Mouse (Mus musculus) brown adipose tissue, adult 24 weeks (tissue): Measurements from ENCODE around the gene Inafm1. TPM values are rescaled to one million over a fixed set of nuclear protein-coding genes. Genes with fewer than 3 reads are reported as not detected.
A peak's percentile ranks its signal among the peaks of the same experiment; 100 is the strongest.
"Not testable (repeated sequence)": the region's sequence is repeated elsewhere in the genome, so short reads cannot be mapped to it uniquely, and the experiment has no call there.

Source experiments
- H3K27ac ChIP-seq: fragments of 200-500 bp; replicated peaks from 2 replicates; pipeline ENCODE4 v1.5.1; 2012; ENCODE audit warnings: low read depth, mild to moderate bottlenecking, low read length
- H3K4me1 ChIP-seq: fragments of 200-500 bp; 2 replicates; pipeline ENCODE4 v1.6.1; 2012; ENCODE audit warnings: low read length, mixed read lengths; ENCODE audit not compliant: control insufficient read depth, insufficient read depth, insufficient read length
- H3K4me3 ChIP-seq: fragments of 200-500 bp; 2 replicates; pipeline ENCODE4 v1.5.1; 2012; ENCODE audit warnings: low read depth, mild to moderate bottlenecking, low read length, moderate library complexity; ENCODE audit not compliant: insufficient read depth
- polyA plus RNA-seq: library from polyadenylated mRNA; stranded (reverse); fragments of >200 nt; gene quantifications from 2 replicates; pipeline ENCODE4 v1.2.4, GENCODE M21; 2012; ENCODE audit not compliant: missing spikeins, insufficient read depth, insufficient read length

Inafm1 gene
- polyA plus RNA-seq, 1 experiment: 17.2 TPM

- H3K4me3 ChIP-seq: no peak overlapping the region
- no peaks in the 10 kb centered on the region for H3K4me1 ChIP-seq
- no peak overlapping the region for H3K27ac ChIP-seq
Measured at GRCm38 (mm10) chr7:16261097-16261496, 12.3 kb downstream of the Inafm1 start.

- Histone ChIP-seq H3K4me1 (no peaks in the 10 kb centered on the region), H3K4me3 (peak within 1 kb of the TSS; percentile 34; the same call in 1 of the 2 replicates), H3K27ac (peak within 1 kb of the TSS; percentile 80)
Measured at GRCm38 (mm10) chr7:16259110-16259590, 14.3 kb downstream of the Inafm1 start, which contains the start of gene C5ar1. C5ar1 (minus strand) TSS chr7:16259540.

GRCm38 (mm10) chr7:16257830-16258229 is 15.6 kb downstream of the Inafm1 start:
- Histone ChIP-seq H3K27ac (peak overlapping the region; percentile 80), H3K4me3 (peak overlapping the region; percentile 34), H3K4me1 (no peaks in the 10 kb centered on the region)

- H3K4me3 ChIP-seq, H3K4me1 ChIP-seq, H3K27ac ChIP-seq: not testable (repeated sequence)
Measured at GRCm38 (mm10) chr7:16255963-16256362, 17.5 kb downstream of the Inafm1 start.

GRCm38 (mm10) chr7:16254195-16254594 is 19.2 kb downstream of the Inafm1 start:
- Histone ChIP-seq H3K4me3 (no peak overlapping the region), H3K27ac (peak overlapping the region; percentile 63), H3K4me1 (no peaks in the 10 kb centered on the region)

GRCm38 (mm10) chr7:16250687-16251086 is 22.7 kb downstream of the Inafm1 start:
- Histone ChIP-seq H3K4me1 (no peaks in the 10 kb centered on the region), H3K4me3 (no peak overlapping the region), H3K27ac (no peak overlapping the region; the same call in 1 of the 2 replicates)

GRCm38 (mm10) chr7:16245958-16246357 is 27.5 kb downstream of the Inafm1 start:
- H3K4me3 ChIP-seq: no peak overlapping the region
- no peak overlapping the region for H3K27ac ChIP-seq
- H3K4me1 ChIP-seq: no peaks in the 10 kb centered on the region; the same call in 1 of the 2 replicates

- Histone ChIP-seq H3K4me3 (no peak within 1 kb of the TSS), H3K4me1 (no peaks in the 10 kb centered on the region; the same call in 1 of the 2 replicates), H3K27ac (peak within 1 kb of the TSS; percentile 74)
Measured at GRCm38 (mm10) chr7:16244067-16244466, 29.4 kb downstream of the Inafm1 start, which contains the start of gene C5ar2. C5ar2 (minus strand) TSS chr7:16244154.

GRCm38 (mm10) chr7:16242198-16242597 is 31.2 kb downstream of the Inafm1 start:
- Histone ChIP-seq H3K27ac (peak overlapping the region; percentile 74), H3K4me3 (0 out of 2 replicates have a peak overlapping the region, but pooled peaks have one; percentile 13), H3K4me1 (no peaks in the 10 kb centered on the region; the same call in 1 of the 2 replicates)

GRCm38 (mm10) chr7:16241787-16242186 is 31.6 kb downstream of the Inafm1 start:
- Histone ChIP-seq H3K4me1 (no peaks in the 10 kb centered on the region; the same call in 1 of the 2 replicates), H3K27ac (peak overlapping the region; percentile 74), H3K4me3 (peak overlapping the region; percentile 38; the same call in 1 of the 2 replicates)

- Histone ChIP-seq H3K27ac (no peak overlapping the region), H3K4me1 (no peaks in the 10 kb centered on the region; the same call in 1 of the 2 replicates)
Measured at GRCm38 (mm10) chr7:16240978-16241303, 32.5 kb downstream of the Inafm1 start.

GRCm38 (mm10) chr7:16240281-16240977 is 33.0 kb downstream of the Inafm1 start:
- H3K4me3 ChIP-seq: no peak overlapping the region
- no peak overlapping the region for H3K27ac ChIP-seq
- H3K4me1 ChIP-seq: no peaks in the 10 kb centered on the region; the same call in 1 of the 2 replicates

More at GRCm38 (mm10) chr7:16240978-16241303, 32.5 kb downstream of the Inafm1 start:
- no peak overlapping the region for H3K4me3 ChIP-seq

GRCm38 (mm10) chr7:16239554-16239997 is 33.8 kb downstream of the Inafm1 start:
- H3K4me3 ChIP-seq: 0 out of 2 replicates have a peak overlapping the region, but pooled peaks have one; percentile 2
- 0 out of 2 replicates have a peak overlapping the region, but pooled peaks have one; percentile 26 for H3K27ac ChIP-seq
- H3K4me1 ChIP-seq: no peaks in the 10 kb centered on the region; the same call in 1 of the 2 replicates

- Histone ChIP-seq H3K4me3 (no peak overlapping the region), H3K27ac (0 out of 2 replicates have a peak overlapping the region, but pooled peaks have one; percentile 2), H3K4me1 (no peaks in the 10 kb centered on the region)
Measured at GRCm38 (mm10) chr7:16229869-16230268, 43.5 kb downstream of the Inafm1 start.
